Mouse (Mus musculus) C2C12 (cell line): ENCODE measurements around the gene Tbc1d19.

ENCODE experiments used
- CTCF ChIP-seq: IDR thresholded peaks from one replicate; pipeline ENCODE4 v1.5.1; 2011; ENCODE audit not compliant: control insufficient read depth, insufficient read depth, insufficient read length
- USF1 ChIP-seq: IDR thresholded peaks from one replicate; pipeline ENCODE4 v1.6.1; 2011; ENCODE audit warnings: low read depth, mild to moderate bottlenecking, control low read depth, moderate library complexity

- TF ChIP-seq USF1 = no peak
- no peak for TF ChIP-seq CTCF
Observed at GRCm38 (mm10) chr5:53929814-53930213, 120.4 kb downstream of the Tbc1d19 start.
